Mouse (Mus musculus): ENCODE measurements around the gene Fstl4.

Fstl4 gene

DNA sequence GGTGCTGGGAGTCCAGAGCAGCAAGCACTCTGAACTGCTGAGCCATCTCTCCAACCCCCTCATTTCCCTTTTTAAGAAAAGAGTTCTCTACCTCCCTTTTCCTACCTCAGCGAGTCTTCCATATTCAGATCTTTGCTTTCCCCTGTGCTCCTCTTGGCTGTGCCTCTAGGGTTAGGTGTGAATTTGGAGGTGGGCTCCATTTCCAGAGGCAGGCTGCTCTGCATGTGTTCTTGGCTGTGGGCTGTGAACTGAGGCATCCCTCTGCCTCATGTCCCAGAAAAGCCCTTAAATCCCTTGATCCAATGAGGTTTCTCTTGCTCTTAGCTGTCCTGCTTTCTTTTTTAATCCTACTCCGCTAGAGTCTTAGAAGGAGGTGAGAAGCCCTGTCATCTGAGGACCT is 151.2 kb downstream of the Fstl4 start:
- DNase-seq: no peak

- peak; percentile 15 for DNase-seq
These were observed 155.0 kb downstream of the Fstl4 start for GRCm38 (mm10) chr11:52919231-52919960.

GRCm38 (mm10) chr11:52924196-52924595 is 159.8 kb downstream of the Fstl4 start:
- no peak for DNase-seq

- DNase-seq: no peak
These were observed 163.9 kb downstream of the Fstl4 start for GRCm38 (mm10) chr11:52928321-52928720.

DNA sequence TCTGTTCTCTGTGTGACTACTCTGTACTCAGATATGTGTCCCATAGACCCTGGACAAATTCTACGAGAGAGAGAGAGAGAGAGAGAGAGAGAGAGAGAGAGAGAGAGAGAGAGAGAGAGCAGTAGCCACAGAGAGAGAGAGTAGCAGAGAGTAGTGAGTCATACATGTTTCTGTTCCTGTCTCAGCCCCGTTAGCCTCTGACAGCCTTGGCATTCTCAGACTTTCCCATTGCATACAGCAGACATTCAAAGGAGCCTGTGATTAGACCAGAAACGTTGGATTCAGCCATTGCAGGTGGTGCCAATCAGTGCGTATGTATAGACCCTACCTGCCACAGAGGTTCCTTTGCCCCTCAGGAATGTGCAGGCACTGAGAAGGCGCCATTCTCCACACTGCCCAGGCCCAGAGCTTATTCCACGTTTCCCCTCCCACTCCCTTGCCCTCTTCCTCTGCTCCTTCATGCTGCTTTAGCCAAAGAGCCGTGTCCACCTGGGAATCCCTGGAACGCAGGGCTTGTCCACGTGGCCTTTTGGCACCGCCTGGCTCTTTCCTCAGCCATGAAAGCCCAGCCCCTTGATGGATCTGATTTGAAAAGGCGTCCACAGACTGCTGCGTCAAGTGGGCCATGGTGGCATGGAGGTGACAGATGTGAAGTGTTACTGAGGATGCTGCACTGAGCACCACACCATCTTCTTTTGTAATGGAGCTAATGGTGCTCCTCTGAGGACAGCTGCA is 175.1 kb downstream of the Fstl4 start:
- no peak for DNase-seq

GRCm38 (mm10) chr11:52942967-52943366 is 178.5 kb downstream of the Fstl4 start:
- DNase-seq: no peak

DNA sequence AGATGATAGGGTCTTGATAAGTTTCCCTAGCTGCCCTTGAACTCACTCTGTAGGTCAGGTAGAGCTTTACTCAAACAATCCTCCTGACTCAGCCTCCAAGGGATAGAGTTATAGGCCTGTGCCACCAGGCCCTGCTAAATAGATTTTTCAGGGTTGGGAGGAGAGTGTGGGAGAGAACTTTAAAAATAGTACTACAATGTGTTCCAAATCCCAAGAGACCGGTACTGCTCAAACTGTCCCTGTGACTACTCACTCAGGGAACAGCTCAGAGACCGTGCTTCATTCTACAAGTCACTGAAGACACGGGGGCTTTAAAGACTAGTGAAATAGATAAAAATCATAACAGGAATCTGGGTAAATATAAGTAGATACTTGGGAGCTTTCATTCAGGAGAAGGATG is 190.6 kb downstream of the Fstl4 start:
- no peak for DNase-seq

GRCm38 (mm10) chr11:52968809-52969208 is 204.4 kb downstream of the Fstl4 start:
- DNase-seq: no peak

DNA sequence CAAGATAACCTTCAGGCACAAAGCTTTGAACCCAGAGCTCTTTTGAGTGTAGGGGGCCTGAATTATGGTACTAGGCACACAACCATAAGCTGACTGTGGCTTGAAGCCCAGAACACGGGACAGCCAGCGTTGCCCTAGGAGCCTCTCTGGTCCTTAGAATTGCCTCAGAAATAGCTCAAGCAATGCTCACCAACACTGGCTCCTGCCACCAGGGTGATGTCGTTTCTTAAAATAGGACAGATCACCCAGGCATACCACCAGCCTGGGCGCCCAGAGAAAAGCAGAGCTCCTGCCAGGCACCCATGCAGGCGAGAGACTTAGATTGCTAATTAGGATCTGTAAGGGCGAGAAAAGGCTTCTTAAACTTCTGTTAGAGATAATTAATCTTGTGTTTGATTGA is 206.0 kb downstream of the Fstl4 start:
- no peak for DNase-seq

GRCm38 (mm10) chr11:52986986-52987385 is 222.6 kb downstream of the Fstl4 start:
- DNase-seq: no peak

- no peak for DNase-seq
These were observed 230.3 kb downstream of the Fstl4 start for GRCm38 (mm10) chr11:52994688-52995087.

GRCm38 (mm10) chr11:52996434-52997093 is 232.1 kb downstream of the Fstl4 start:
- no peak for DNase-seq

- no peak for DNase-seq
These were observed 233.0 kb downstream of the Fstl4 start for GRCm38 (mm10) chr11:52997421-52997820.

DNA sequence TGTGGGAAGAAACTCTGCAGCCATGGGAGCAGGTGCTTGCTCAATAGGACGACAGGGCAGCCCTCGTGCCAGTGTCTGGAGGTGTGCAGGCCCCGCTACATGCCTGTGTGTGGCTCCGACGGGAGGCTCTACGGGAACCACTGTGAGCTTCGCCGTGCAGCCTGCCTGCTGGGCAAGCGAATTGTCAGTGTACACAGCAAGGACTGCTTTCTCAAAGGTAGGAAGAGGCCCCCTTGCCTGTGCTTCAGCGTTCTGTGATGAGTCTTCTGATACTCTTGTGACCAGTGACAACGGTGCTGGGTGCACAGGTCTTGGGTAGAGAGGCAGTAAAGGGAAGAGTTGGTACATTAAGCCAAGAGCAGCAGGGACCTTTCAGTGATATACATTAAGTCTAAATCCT is 235.8 kb downstream of the Fstl4 start:
- DNase-seq: no peak

GRCm38 (mm10) chr11:53003361-53003760 is 238.9 kb downstream of the Fstl4 start:
- DNase-seq: no peak

DNA sequence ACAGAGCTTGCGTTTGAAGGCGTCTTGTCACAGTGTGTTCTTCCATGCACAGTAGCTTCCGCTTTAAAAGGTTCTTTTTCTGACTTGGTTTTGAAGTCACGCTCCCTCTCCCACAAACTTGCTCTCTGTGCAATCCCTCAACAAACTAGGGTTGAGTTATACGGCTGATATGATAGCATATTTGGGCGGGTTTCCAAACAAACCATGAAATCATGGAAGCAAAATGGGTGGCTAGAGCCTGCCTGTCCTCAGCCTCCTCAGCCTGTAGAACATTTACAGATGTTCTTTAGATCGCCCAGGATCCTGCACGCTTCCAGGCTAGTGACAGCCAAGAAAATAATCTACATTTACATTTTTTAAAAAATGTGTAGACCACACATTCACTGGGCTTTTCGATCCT is 239.4 kb downstream of the Fstl4 start:
- no peak for DNase-seq

GRCm38 (mm10) chr11:53009597-53009996 is 245.2 kb downstream of the Fstl4 start:
- no peak for DNase-seq

DNA sequence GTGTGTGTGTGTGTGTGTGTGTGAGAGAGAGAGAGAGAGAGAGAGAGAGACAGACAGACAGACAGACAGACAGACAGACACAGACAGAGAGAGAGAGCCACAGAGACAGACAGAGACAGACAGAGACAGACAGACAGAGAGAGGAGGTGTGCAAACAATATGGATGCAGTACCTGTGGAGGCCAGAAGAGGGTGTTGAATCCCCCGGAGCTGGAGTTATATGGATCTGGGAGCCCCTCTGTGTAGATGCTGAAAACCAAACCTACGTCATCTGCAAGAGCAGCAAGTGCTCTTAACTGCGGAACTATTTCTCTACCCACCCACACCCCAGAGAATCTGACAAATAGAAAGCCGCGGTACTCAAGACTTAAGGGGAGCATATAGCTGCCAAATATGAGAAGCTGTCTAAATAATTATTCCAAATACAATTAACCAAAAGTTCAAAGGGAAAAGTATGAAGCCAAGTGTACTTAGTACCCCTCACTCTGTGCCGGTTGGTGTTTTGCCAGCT is 247.6 kb downstream of the Fstl4 start:
- DNase-seq: no peak

DNA sequence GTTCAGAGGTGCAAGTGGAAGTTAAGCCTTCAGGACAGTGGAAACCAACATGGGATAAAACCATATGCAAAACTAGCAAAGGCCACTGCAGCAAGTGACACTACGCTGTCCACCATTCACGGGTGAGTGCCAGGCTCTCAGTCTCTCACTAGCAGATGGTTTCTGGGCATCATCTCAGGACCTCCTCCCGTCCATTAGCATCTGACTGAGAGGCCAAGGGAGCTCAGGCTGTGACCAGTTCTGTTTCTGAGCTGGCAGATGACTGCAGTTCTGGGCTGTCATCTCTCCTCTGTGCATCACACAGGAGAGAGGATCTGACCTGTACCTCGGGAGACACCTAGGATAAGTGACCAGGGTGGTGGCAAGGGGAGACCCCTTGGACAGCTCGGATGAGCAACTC is 249.5 kb downstream of the Fstl4 start:
- DNase-seq: no peak

DNA sequence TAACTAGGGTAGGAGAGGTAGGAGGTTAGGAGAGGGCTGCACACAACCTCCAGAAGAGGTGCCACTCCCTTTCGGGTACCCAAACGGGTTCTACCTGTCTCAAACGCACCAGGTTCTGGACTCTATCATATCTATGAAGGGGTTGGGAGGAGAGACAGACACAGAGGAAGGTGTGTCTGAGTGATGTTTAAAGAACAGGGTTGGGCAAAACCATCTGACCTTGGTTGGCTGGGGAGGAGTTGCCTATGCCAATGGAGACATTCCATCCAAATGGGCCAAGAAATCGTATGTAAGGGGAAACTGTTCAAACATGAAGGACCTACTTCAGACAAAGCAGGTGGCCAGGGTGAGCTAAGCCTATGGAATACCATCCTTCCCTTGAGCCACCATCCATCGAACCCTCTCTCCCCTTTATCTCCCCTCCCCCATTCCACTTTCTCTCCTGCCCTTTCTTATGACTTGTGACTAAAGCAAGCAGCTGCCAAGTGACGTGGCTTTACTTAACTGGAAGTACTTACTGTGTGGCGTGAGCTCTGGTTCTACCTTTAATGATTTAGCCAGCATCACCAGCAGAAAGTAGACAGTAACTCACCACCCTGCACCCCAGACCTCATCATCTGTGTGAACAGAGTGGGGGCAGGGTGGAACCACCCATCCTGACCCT is 252.1 kb downstream of the Fstl4 start:
- DNase-seq: no peak

- no peak for DNase-seq
These were observed 255.1 kb downstream of the Fstl4 start for GRCm38 (mm10) chr11:53019509-53019908.

GRCm38 (mm10) chr11:53024403-53024802 is 260.0 kb downstream of the Fstl4 start:
- no peak for DNase-seq

DNA sequence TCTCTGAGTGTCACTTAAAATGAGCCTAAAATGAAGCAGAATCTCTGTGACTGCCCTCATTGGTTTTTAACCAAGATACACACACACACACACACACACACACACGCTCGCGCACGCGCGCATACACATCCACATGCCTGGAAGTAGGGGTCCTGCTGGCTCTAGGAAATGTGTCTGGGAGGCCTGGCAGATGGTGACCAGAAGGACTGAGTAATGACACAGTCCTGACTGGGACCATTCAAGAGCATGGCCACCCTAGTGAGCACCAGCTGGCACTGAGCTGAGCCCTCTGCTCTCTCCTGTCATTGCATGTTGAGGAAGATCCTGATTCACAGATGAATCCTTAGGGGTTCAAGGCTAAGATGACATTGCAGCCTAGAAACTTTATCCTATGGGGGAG is 261.3 kb downstream of the Fstl4 start:
- DNase-seq: no peak
